Mouse (Mus musculus) E14TG2a.4 (cell line): ENCODE measurements around the gene Gm10197.

Source experiments
- CTCF ChIP-seq: conservative IDR thresholded peaks from 2 replicates; pipeline ENCODE4 v1.5.1; 2014; ENCODE audit warnings: low read length
- NANOG ChIP-seq: IDR thresholded peaks from 2 replicates; pipeline ENCODE4 v1.6.1; 2014; ENCODE audit warnings: borderline replicate concordance, low read length, mixed read lengths
- POU5F1 ChIP-seq: IDR thresholded peaks from 2 replicates; pipeline ENCODE4 v1.6.1; 2014; ENCODE audit warnings: low read length, borderline replicate concordance

DNA sequence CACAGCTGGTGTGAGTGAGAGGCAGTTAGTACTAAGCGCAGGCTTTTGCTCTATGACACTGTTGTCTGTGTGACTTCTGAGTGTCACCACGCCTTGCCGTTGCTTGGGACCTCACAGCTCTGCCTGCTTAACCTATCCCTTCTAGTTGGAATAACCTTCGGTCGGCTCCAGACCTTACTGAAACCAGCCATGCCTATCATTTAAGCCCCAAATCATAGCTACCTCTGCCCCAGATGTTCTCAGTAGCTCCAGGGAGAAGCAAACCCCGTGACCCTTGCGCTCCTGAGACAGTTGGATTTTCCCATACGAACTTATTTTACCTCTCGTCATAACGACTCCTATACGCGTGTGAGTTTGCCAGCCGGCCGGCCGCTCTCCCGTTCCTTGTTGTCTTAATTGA, 27.5 kb downstream of the Gm10197 start:
- TF ChIP-seq CTCF, result no peak
- TF ChIP-seq POU5F1, result no peak
- no peak for TF ChIP-seq NANOG
